Mouse (Mus musculus) cerebellum, adult 2 months (tissue): ENCODE results near the gene Nfatc2. TPM values are rescaled to one million over a fixed set of nuclear protein-coding genes. Genes with fewer than 3 reads are reported as not detected.
A peak's percentile ranks its signal among the peaks of the same experiment; 100 is the strongest.

Experiments used
- DNase-seq, 2 experiments: peaks; one replicate each; pipeline ENCODE4 v3.0.0; 2021
- H3K27ac ChIP-seq: fragments of 200-500 bp; 2 replicates; pipeline ENCODE4 v1.5.1; 2012; ENCODE audit warnings: low read length, control low read depth, inconsistent platforms; ENCODE audit not compliant: insufficient read depth
- H3K27me3 ChIP-seq: fragments of 200-500 bp; 2 replicates; pipeline ENCODE4 v1.6.1; 2012; ENCODE audit warnings: inconsistent platforms, mild to moderate bottlenecking, low read length, moderate library complexity; ENCODE audit not compliant: control insufficient read depth, insufficient read depth
- H3K4me1 ChIP-seq: fragments of 200-500 bp; 2 replicates; pipeline ENCODE4 v1.6.1; 2011; ENCODE audit warnings: low read length; ENCODE audit not compliant: control insufficient read depth, insufficient read depth
- H3K4me3 ChIP-seq: fragments of 200-500 bp; replicated peaks from 2 replicates; pipeline ENCODE3; 2011; ENCODE audit warnings: mild to moderate bottlenecking, low read depth, low read length, control low read depth; ENCODE audit not compliant: insufficient read depth
- CTCF ChIP-seq: fragments of 200-500 bp; IDR thresholded peaks from 2 replicates; pipeline ENCODE4 v1.5.1; 2011; ENCODE audit warnings: low read depth, mild to moderate bottlenecking, control low read depth, low read length, moderate library complexity, borderline replicate concordance; ENCODE audit not compliant: insufficient read depth
- POLR2A ChIP-seq: fragments of 200-500 bp; IDR thresholded peaks from 2 replicates; pipeline ENCODE4 v1.6.1; 2011; ENCODE audit warnings: low read length, control low read depth, borderline replicate concordance; ENCODE audit not compliant: insufficient read depth
- WGBS: fragments of 180-500 bp; shearing (Covaris S2); methylation state at CpG from one replicate; pipeline ENCODE4 v1.1.7; 2018; 5-methylcytosine and 5-hydroxymethylcytosine counted together
- polyA plus RNA-seq: library from polyadenylated mRNA; depleted of rRNA; stranded (reverse); fragments of >200 nt; gene quantifications from 2 replicates; pipeline ENCODE4 v1.2.3, GENCODE M21; 2012

Gene Nfatc2
- polyA plus RNA-seq, 1 experiment: 26.0 TPM

DNA sequence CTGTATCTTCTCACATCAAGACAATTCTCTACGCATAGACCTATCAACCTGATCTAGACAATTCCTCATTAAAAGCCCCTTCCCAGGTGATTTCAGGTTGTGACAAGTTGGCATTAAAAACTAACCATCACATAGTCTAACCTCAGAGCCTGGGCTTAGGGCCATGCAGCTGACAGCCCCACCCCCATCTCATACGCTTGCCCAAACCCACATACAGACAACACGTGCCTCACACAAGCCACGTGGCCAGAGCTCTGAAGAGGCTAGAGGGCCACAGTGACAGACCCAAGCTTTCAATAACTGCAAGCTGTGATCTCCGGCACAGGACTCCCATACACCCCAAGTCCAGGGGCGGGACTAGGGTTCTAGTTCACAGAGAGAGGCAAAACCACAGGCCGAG lies 80.7 kb downstream of the Nfatc2 start:
- H3K27ac ChIP-seq: no peak overlapping the region
- no peak for DNase-seq
- H3K27me3 ChIP-seq: no peaks in the 10 kb centered on the region
- WGBS: 84% methylated on average over 7 of the region's 7 CpGs
- peaks cover 10% of the 10 kb centered on the region for H3K4me1 ChIP-seq
- TF ChIP-seq POLR2A (no peak), CTCF (no peak)
- H3K4me3 ChIP-seq: no peak overlapping the region

DNA sequence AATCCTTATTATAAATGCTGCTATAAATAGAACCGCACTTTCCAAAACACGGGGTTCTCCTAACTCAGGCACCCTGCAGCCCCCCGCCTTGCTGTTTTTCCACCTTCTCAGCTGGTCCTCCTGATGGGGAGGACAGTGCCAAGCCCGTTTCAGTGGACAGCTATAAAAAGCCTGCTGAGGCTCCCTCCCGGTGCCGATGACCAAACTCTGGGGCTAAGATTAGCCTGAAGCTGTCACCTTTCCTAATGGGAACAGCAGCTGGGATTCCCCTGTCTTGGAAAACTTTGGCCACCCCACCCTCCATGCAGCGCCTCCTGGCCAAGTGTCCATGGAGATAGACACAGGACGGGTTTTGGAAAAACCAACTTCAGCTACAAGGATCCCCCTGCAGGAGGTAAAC lies 81.9 kb downstream of the Nfatc2 start:
- 0 out of 2 replicates have a peak, but pooled peaks cover 2% of the 10 kb centered on the region for H3K4me1 ChIP-seq
- TF ChIP-seq POLR2A: no peak
- TF ChIP-seq CTCF: no peak
- no peaks in the 10 kb centered on the region for H3K27me3 ChIP-seq
- H3K4me3 ChIP-seq: no peak overlapping the region
- WGBS: 54% methylated on average over 8 of the region's 8 CpGs
- DNase-seq: no peak
- no peak overlapping the region for H3K27ac ChIP-seq

DNA sequence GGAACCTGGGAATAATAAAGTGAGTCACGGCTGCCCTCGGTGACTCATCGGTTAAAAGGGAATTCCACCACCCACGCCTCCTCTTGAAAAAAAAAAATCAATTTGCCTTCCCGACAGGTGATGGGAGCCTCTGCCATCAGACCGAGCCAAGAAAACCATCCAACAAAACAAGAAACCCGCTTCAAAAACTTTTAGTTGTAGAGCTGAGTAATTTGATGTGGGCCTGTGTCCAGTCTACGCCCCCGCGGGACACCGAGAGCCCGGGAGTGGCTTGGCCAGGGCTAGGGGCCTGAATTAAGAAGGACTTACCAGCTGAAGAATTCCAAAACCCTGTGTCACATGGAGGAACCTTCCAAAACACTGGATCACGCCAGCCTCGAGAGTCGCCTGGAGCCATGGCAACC lies 83.2 kb downstream of the Nfatc2 start:
- DNase-seq: peak; percentile 25 to 61
- TF ChIP-seq POLR2A (no peak), CTCF (no peak)
- H3K27me3 ChIP-seq: no peaks in the 10 kb centered on the region
- no peak overlapping the region for H3K27ac ChIP-seq
- WGBS: 13% methylated on average over 15 of the region's 15 CpGs
- H3K4me1 ChIP-seq: 0 out of 2 replicates have a peak, but pooled peaks cover 2% of the 10 kb centered on the region
- H3K4me3 ChIP-seq: no peak overlapping the region

DNA sequence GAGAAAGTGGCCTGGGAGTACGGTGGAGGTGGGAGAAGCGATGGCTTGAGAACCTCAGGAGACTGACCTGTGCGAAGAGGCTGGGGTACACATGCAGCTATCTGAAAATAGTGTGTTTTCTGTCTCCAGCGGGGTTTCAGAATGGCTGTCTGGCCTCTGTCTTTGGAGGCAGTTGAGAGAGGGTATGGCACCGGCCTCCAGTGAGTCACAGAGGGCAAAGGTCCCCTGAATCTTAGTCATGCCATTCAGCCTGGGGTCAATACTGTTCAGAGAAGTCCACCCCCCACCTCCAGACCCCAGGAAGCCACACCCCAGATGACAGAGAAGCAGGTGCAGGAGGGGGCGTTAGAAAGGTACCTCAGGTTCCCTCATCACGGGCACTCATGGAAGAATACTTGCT lies 83.7 kb downstream of the Nfatc2 start:
- Histone ChIP-seq H3K4me3 (no peak overlapping the region), H3K27me3 (no peaks in the 10 kb centered on the region), H3K4me1 (0 out of 2 replicates have a peak, but pooled peaks cover 2% of the 10 kb centered on the region), H3K27ac (no peak overlapping the region)
- 81% methylated on average over 7 of the region's 7 CpGs for WGBS
- no peak for TF ChIP-seq CTCF
- TF ChIP-seq POLR2A: no peak
- no peak for DNase-seq

DNA sequence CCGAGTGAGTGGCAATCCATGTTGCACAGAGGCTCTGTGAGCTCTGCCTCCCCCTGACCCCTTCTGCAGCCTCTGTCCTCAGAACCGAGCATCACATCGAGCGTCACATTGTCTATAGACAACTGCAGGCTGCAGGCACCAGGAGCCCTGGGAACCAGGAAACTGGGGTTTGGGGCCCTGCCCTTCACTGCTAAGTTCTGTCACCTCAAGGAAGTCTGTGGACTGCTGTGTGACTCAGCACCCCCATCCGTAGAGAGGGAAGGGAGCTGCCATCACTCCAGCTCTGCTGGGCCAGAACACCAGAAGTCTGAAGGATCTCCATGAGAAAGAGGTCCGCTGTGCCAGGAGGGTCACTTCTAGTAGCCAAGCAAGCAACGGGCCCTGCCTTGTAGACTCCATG lies 84.7 kb downstream of the Nfatc2 start:
- WGBS: 93% methylated on average over 7 of the region's 7 CpGs
- no peaks in the 10 kb centered on the region for H3K27me3 ChIP-seq
- H3K27ac ChIP-seq: no peak overlapping the region
- no peak for DNase-seq
- H3K4me3 ChIP-seq: no peak overlapping the region
- 0 out of 2 replicates have a peak, but pooled peaks cover 2% of the 10 kb centered on the region for H3K4me1 ChIP-seq
- TF ChIP-seq POLR2A (no peak), CTCF (no peak)

DNA sequence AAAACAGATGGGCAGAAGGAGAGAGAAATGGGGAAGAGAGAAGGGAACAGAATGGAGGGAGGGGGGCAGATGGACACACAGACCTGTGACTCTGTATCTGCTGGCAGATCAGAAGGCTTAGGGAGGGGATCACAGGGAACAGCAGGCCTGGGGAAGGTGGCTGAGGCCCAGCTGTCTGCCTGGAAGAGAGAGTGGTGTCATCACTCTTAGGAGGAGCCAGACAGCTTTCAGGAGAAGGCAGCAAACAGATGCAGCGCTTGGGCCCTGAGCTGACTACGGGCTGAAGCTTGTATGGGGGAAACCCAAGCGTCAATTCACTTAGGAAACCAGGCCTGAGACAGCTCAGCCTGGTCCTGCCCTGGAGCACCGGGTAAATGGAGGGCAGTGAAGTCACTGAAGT lies 86.0 kb downstream of the Nfatc2 start:
- no peak for DNase-seq
- TF ChIP-seq POLR2A (no peak), CTCF (no peak)
- Histone ChIP-seq H3K27ac (no peak overlapping the region), H3K4me3 (no peak overlapping the region), H3K4me1 (0 out of 2 replicates have a peak, but pooled peaks cover 2% of the 10 kb centered on the region), H3K27me3 (no peaks in the 10 kb centered on the region)
- 76% methylated on average over 4 of the region's 4 CpGs for WGBS

DNA sequence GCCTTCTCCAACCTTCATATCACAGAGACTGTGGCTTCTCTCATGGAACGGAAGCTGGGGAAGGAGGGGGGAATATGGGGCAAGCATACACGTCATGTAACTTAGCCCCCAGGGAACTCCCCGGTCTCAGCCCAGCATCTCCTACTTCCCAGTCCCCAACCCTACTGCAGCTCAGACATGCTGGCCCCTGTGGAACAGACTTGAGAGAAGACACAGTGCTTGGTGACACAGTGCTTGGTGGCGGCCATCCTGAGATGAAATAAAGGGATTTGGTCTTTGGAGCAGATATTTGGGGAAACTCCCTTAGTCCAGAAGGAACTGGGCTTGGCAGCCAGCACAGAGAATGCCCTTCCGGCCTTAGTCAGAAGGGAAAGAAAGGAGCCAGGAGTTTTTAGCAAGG lies 87.3 kb downstream of the Nfatc2 start:
- no peak overlapping the region for H3K27ac ChIP-seq
- 0 out of 2 replicates have a peak, but pooled peaks cover 2% of the 10 kb centered on the region for H3K4me1 ChIP-seq
- H3K27me3 ChIP-seq: no peaks in the 10 kb centered on the region
- no peak overlapping the region for H3K4me3 ChIP-seq
- TF ChIP-seq POLR2A: no peak
- TF ChIP-seq CTCF: no peak
- no peak for DNase-seq
- 89% methylated on average over 5 of the region's 5 CpGs for WGBS

DNA sequence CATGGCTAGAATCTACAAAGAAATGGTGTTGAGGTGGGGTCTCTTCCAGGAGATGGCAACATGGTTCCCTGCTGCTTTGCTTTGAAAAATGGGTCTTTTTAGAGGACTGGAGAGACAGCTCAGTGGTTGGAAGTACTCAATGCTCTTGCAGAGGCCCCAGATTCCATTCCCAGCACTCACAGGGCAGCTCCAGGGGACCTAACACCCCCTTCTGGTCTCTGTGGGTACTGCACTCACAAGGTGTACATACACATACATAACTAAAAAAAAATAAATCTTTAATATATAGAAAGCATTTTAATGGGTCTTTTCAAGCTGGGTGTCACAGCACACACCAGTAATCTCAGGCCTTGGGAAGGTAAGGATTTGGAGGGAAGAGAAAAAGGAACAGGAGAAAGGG lies 89.9 kb downstream of the Nfatc2 start:
- Histone ChIP-seq H3K4me3 (no peak overlapping the region), H3K4me1 (no peaks in the 10 kb centered on the region), H3K27me3 (no peaks in the 10 kb centered on the region), H3K27ac (no peak overlapping the region)
- DNase-seq: no peak
- TF ChIP-seq CTCF: no peak
- no peak for TF ChIP-seq POLR2A
